In the genomic region with DNA sequence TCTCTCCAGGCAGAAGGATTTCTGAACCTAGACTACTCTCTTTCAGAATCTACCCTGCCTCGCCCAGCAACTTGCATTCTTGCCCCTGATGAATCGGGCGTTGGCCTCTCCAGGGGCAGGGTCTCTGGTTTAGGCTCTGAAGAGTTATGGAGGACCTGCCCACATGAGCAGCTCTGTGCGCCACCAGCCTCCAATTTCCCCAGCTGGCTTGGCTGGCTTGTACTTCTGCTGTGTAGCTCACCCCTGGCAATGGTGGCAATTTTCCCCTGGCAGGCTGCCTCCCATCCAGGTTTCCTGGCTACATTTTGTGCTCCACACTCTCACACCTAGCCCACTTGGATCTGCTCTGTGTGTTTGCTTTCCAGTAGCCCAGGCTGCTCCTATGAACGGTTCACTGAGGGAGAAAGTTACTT, we compare ENCODE assay signal across 8 mouse cellular contexts.
DNase-seq lines count a peak whose midpoint lies in the region; ATAC-seq lines count a peak whose summit lies in the region.
"Had no signal": no experiment of that assay in that cellular context is flagged by ENCODE, and none has a peak within 500 bp of the region (broad histone marks: within the 10 kb centered on the region; RNA-seq: fewer than 3 reads in every experiment).

No protein-coding gene starts in this region.

- DNase-seq in ovary, postnatal 36 days (ENCODE audit: low spot score), result peak; percentile 26
- DNase-seq in ovary, postnatal 14 days (ENCODE audit: low spot score), result no peak
- DNase-seq in cerebellum, adult 9-11 months, result peak; percentile 60
- DNase-seq in right cerebral cortex, adult 18-20 months, result peak; percentile 59
- no peak for DNase-seq in T-cell, adult 2 months (ENCODE audit: low spot score)
- DNase-seq in urinary bladder, adult 18-20 months (ENCODE audit: low spot score in 2 of 2), result no peak

- H3K4me3 ChIP-seq in heart, embryonic 16.5 days (ENCODE audit: low read length), result no peak overlapping the region
- H3K4me3 ChIP-seq: neural tube, embryonic 12.5 days had no signal

- no peak overlapping the region for H3K9ac ChIP-seq in heart, embryonic 16.5 days (ENCODE audit: low read length)
- H3K9ac ChIP-seq: neural tube, embryonic 12.5 days had no signal

- H3K9me3 ChIP-seq in heart, embryonic 16.5 days (replicated peaks; ENCODE audit: control insufficient read depth, low read length), result no peaks in the 10 kb centered on the region
- H3K9me3 ChIP-seq: neural tube, embryonic 12.5 days had no signal

- 58% methylated on average over 5 of the region's 5 CpGs for WGBS in heart, embryonic 16.5 days

- H3K27ac ChIP-seq in heart, embryonic 16.5 days (ENCODE audit: low read length), result no peak overlapping the region
- H3K27ac ChIP-seq: neural tube, embryonic 12.5 days had no signal

- ATAC-seq in heart, embryonic 16.5 days (replicated peaks; ENCODE audit: extremely low read depth, insufficient read depth, low FRiP score), result 0 out of 2 replicates have a peak, but pooled peaks have one; percentile 28

- H3K36me3 ChIP-seq in heart, embryonic 16.5 days (ENCODE audit: control insufficient read depth, insufficient read depth), result no peaks in the 10 kb centered on the region
- H3K36me3 ChIP-seq: neural tube, embryonic 12.5 days had no signal

- peaks cover 3% of the 10 kb centered on the region; the same call in 1 of the 2 replicates for H3K4me1 ChIP-seq in heart, embryonic 16.5 days (ENCODE audit: control insufficient read depth, insufficient read depth, low read length)
- H3K4me1 ChIP-seq: neural tube, embryonic 12.5 days had no signal

- no peak overlapping the region for H3K4me2 ChIP-seq in heart, embryonic 16.5 days (ENCODE audit: low read depth, low read length)
- H3K4me2 ChIP-seq: neural tube, embryonic 12.5 days had no signal

- peaks cover 5% of the 10 kb centered on the region for H3K27me3 ChIP-seq in heart, embryonic 16.5 days (ENCODE audit: control insufficient read depth, insufficient read depth, low read length)
- H3K27me3 ChIP-seq: neural tube, embryonic 12.5 days had no signal

Comparison
In these comparisons a context has a peak if more than half of its experiments do, and no peak if none do; other contexts are left out.
1. DNase-seq: peak in ovary, postnatal 36 days (single experiment), cerebellum, adult 9-11 months (single experiment) and right cerebral cortex, adult 18-20 months (single experiment); none in ovary, postnatal 14 days (single experiment), T-cell, adult 2 months (single experiment) and urinary bladder, adult 18-20 months (0 of 2).